Mouse (Mus musculus) gastrocnemius, postnatal 4 days (tissue): ENCODE results near the gene Erc2. TPM values are rescaled to one million over a fixed set of nuclear protein-coding genes. Genes with fewer than 3 reads are reported as not detected.
A peak's percentile ranks its signal among the peaks of the same experiment; 100 is the strongest.
"Not testable (repeated sequence)": the region's sequence is repeated elsewhere in the genome, so short reads cannot be mapped to it uniquely, and the experiment has no call there.

Source experiments
- DNase-seq, 2 experiments: peaks; one replicate each; pipeline ENCODE4 v3.0.0; 2021 to 2022; ENCODE audit warnings: low spot score in 2 of 2, mixed read lengths in 2 of 2
- long read RNA-seq, 2 experiments: library from polyadenylated mRNA; stranded (forward); transcript quantifications; one replicate each; pipeline ENCODE4 v2.0.0; 2021
- total RNA-seq, 2 experiments: library from RNA; stranded (reverse); gene quantifications; 2 replicates each; pipeline ENCODE4 v1.2.3; 2021

The Erc2 gene
- 1 to 10 TPM; 3.2 to 3.3 TPM for total RNA-seq
- long read RNA-seq, experiment 1, partial matches to known transcripts = 1 of 1 reads
- long read RNA-seq, experiment 1, other reads (novel, unspliced or antisense) = 0 of 1 reads
- long read RNA-seq, experiment 2 = 0 reads

- peak; percentile 27 to 53 for DNase-seq
These were observed at the start of gene Erc2 for GRCm38 (mm10) chr14:27622176-27622922. TSS of gene Erc2 (plus strand) at chr14:27622428.

DNA sequence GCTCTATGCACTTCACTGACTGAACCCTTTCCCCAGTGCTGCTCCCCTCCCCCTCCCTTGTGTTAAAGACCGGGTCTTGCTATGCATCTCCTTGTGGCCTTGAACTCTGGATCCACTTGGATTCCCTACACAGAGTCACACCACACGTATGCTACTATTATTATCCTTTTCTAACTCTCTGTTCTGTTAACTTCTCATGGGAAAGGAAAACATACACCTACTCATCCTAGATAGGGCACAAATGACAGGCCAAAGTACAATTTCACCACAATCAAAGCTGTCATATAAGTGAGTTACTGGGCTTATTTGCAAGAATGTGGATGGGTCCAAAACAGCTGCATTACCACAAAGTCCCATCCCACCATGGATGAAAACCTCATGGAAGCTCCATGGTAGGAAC lies 43.8 kb upstream of the Erc2 start:
- DNase-seq = no peak

DNA sequence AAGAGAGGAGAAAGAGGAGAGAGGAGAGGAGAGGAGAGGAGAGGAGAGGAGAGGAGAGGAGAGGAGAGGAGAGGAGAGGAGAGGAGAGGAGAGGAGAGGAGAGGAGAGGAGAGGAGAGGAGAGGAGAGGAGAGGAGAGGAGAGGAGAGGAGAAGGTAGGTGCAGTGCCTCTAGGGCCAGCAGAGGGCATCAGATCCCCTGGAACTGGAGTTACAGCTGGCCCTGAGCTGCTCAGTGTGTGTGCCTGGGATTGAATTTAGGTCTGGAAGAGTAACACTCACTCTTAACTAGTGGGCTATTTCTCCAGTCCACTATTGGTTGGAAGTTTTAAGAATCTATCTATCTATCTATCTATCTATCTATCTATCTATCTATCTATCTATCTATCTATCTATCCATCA lies 32.6 kb upstream of the Erc2 start:
- DNase-seq = not testable (repeated sequence)

DNA sequence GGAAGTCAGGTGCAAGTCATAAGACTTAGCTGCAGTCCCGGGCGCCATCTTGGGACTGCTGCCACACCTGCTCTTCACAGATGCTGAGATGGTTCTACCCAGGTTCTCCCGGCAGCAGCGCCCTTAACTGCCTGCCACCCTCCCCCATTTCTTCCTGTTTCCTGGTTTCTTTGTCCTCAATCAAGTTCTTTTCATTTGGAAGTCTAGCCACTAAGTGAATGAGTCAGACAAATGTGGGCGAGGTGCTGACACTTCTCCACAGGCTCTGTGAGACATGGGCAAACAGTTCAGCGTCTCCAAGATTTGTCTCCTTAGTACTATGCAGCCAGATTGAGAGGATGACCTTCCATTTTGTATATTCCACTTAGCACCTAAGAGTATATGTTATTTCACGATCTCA lies 30.1 kb upstream of the Erc2 start:
- DNase-seq = no peak

DNA sequence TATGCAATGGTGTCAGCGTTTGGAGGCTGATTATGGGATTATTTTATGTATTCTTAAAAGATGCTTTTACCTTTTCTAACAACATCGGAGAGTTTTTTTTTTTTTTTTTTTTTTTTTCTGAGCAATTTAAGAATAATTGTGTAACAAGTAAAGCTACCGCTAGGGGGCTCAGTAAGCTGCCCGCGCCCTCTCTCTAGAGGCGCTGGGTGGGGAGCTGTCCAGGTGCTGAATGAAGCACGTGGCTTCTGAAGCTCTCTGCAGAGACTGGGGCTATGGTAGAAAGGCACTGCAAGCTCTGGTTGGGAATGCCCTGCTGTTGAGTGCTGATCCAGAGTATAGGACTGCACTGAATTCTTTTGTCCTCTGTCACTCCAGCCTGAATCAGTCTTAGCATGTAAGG lies 26.0 kb upstream of the Erc2 start:
- peak; percentile 74 to 84 for DNase-seq

DNA sequence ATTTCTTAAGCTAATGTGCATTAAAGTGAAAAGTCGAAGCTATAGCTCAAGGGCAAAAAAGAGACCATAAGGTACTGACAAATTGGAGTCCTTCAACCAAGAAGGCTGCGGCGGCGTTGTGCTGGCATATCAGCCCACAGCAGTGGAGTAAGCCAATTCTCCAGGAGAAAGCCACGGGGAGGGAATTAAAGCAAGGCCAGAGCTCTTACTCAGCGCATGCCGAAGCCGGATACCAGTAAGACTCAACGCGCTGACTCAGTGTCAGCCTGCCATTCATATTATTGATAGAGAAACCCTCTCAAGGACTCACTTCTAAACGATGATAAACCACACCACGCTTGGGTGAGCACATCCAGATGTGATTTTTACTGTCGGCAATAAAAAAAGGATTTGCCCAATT lies 20.1 kb upstream of the Erc2 start:
- no peak for DNase-seq

- DNase-seq = no peak
These were observed 14.8 kb upstream of the Erc2 start for GRCm38 (mm10) chr14:27607419-27607818.

DNA sequence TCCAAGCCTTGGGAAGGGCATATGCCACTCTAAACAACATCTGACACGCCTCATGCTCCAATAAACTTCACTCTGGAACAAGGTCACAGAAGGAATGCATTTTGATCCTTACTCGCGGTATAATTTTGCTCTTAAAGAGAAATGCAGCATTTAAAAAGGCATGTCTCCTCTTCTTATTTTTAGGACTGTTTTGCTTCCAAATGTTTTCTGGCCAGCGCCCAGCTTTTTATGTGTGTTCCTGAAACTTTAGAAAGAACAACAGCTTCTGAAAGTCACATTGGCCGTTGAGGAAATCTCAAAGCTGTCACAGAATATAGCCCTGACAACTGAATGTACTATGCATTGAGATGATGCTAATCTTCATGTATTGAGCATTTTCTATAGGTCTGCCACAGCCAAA lies 8.5 kb upstream of the Erc2 start:
- DNase-seq = no peak

DNA sequence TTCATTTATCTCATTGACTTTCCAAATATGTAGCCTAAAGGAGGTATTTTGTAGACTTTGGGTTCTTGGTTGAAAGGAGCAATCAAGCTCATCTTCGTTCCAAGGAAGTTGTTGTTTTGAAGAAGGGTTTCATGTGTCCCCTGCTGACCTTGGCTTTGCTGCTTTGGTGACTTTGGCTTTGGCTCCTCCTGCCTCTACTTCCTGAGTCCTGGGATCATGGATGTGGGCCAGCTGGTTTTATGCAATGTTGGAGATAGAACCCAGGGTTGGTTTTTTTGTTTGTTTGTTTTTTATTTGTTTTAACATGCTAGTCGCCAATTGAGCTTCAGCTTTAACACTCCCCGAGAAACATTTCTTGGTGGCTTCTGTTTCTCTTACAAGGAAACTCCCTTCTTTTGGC lies 4.9 kb upstream of the Erc2 start:
- no peak for DNase-seq

GRCm38 (mm10) chr14:27621576-27621975 lies 652 bp upstream of the Erc2 start:
- no peak for DNase-seq

DNA sequence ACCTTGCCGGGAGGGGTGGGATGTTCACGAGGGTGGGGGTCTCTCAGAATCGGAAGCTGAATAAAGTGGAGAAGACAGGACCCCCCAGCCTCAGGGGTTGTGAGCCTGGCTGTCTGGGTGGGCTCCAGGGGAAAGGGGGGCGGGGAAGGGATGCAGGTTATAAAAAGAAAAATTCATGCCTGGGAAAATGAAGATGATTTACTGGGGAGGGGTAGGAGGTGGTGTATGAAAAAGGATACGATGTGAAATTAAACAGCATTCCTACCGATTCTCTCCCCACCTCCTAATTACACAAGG lies 643 bp downstream of the Erc2 start:
- no peak for DNase-seq

GRCm38 (mm10) chr14:27623368-27623767 lies 1.1 kb downstream of the Erc2 start:
- DNase-seq = no peak

DNA sequence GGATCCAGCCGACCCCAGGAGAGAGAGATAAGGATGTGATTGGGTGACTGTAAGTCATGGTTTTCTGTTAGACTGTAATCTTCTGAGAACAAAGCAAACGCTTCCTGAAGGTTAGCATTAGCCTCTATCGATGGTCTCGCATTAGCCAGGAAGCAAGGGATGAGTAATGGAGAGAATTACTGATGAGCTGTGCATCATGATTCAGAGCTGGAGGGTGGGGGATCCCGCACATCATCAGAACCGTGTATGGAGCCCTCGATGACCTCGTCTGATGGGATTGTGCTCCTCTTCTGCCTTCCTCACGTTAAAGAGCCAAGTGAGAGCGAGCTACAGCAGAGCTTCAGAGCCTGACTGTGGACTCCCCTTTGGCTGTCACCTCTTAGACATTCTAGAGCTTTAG lies 6.5 kb downstream of the Erc2 start:
- no peak for DNase-seq

- no peak for DNase-seq
These were observed 7.3 kb downstream of the Erc2 start for GRCm38 (mm10) chr14:27629369-27630012.

- no peak for DNase-seq
These were observed 8.9 kb downstream of the Erc2 start for GRCm38 (mm10) chr14:27630973-27631640.

GRCm38 (mm10) chr14:27634761-27635160 lies 12.5 kb downstream of the Erc2 start:
- DNase-seq = no peak

- DNase-seq = no peak
These were observed 14.3 kb downstream of the Erc2 start for GRCm38 (mm10) chr14:27636556-27636955.

DNA sequence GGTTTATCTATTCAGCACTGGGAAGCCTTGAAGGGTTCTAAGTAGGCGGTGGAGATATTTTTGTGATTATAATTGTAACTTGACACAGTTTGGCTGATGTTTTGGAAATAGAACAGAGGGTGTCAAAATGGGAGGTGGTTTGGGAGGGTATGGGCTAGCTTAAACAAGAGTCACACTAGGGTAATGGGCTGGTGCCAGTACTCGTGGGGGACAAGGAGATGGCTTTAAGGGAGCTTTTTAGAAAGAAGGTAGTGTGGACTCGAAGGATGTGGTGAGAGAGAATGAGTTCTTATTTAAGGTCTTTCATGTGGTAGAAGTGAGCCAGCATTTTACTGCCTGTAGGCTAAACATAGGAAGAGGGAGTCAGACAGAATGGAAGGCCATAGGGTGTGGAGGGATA lies 19.2 kb downstream of the Erc2 start:
- no peak for DNase-seq

- DNase-seq = no peak
These were observed 20.8 kb downstream of the Erc2 start for GRCm38 (mm10) chr14:27642981-27643380.

DNA sequence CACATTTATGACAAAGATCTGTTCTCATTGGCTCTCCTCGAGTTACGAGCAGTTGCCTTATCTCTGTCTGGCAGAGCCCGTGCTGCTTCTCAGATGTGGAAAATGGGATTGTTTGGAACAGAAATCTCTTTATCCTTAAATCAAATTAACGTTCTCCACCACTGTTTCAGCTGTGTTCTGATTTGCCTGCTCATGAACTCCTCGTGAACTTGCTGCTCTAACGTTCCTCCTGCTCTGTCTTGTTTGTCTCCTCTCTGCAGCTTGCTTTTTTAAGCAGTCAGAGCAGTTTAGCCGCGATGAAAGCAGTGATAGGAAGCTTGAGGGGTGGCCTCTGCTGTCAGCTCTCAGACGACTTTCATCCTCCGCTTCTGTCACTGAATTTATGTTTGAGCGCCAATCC lies 32.4 kb downstream of the Erc2 start:
- no peak for DNase-seq

- no peak for DNase-seq
These were observed 36.4 kb downstream of the Erc2 start for GRCm38 (mm10) chr14:27658616-27659015.

DNA sequence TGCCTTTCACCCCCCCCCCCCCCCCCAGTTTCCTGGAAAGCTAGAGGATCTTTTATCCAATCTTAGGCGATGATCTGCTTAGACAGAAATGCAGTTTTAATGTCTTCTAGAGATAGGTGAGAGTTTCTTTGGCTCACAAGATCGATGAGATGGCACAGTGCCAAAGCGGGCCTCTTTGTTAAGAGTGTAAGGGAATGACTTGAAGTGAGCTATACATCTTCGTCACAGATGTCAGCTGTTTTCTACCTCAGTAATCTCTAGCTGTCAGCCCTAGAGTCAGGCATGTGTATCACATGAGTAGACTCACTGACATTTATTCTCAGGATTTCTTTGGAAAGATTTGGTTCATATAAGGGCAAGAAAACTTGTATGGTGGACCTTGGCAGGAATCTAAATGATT lies 39.2 kb downstream of the Erc2 start:
- no peak for DNase-seq
